Mouse (Mus musculus) limb, embryonic 14.5 days (tissue): ENCODE results near the gene Grb2. TPM values are rescaled to one million over a fixed set of nuclear protein-coding genes. Genes with fewer than 3 reads are reported as not detected.
A peak's percentile ranks its signal among the peaks of the same experiment; 100 is the strongest.

Experiments used
- ATAC-seq: fragments of 200-750 bp; cut with Nextera tagmentation; 2 replicates; pipeline ENCODE4 v1.8.0; 2017; ENCODE audit warnings: low read depth, moderate number of reproducible peaks, moderate TSS enrichment; ENCODE audit not compliant: low FRiP score
- DNase-seq: peaks from one replicate; pipeline ENCODE4 v3.0.0-alpha.2; 2015; ENCODE audit warnings: low spot score
- H3K27ac ChIP-seq: fragments of 300-500 bp; sonication (generic); replicated peaks from 2 replicates; pipeline ENCODE4 v1.5.1; 2014; ENCODE audit warnings: low read depth, mild to moderate bottlenecking, low read length, moderate library complexity, mixed read lengths
- H3K27me3 ChIP-seq: fragments of 300-500 bp; sonication (generic); 2 replicates; pipeline ENCODE4 v1.6.1; 2014; ENCODE audit warnings: low read length, mixed read lengths; ENCODE audit not compliant: control insufficient read depth, insufficient read depth
- H3K36me3 ChIP-seq: fragments of 300-500 bp; sonication (generic); 2 replicates; pipeline ENCODE4 v1.6.1; 2014; ENCODE audit warnings: mild to moderate bottlenecking, low read length, moderate library complexity, mixed read lengths; ENCODE audit not compliant: control insufficient read depth, insufficient read depth
- H3K4me1 ChIP-seq: fragments of 300-500 bp; sonication (generic); 2 replicates; pipeline ENCODE4 v1.6.1; 2014; ENCODE audit warnings: antibody characterized with exemption, low read length, mixed read lengths; ENCODE audit not compliant: control insufficient read depth, insufficient read depth
- H3K4me2 ChIP-seq: fragments of 300-500 bp; sonication (generic); replicated peaks from 2 replicates; pipeline ENCODE4 v1.6.1; 2014; ENCODE audit warnings: low read depth, mild to moderate bottlenecking, low read length, moderate library complexity; ENCODE audit not compliant: severe bottlenecking
- H3K4me3 ChIP-seq: fragments of 300-500 bp; sonication (generic); replicated peaks from 2 replicates; pipeline ENCODE4 v1.5.1; 2014; ENCODE audit warnings: low read length
- H3K9ac ChIP-seq: fragments of 300-500 bp; sonication (generic); 2 replicates; pipeline ENCODE4 v1.6.1; 2014; ENCODE audit warnings: mild to moderate bottlenecking, low read depth, low read length, moderate library complexity; ENCODE audit not compliant: severe bottlenecking
- H3K9me3 ChIP-seq: fragments of 300-500 bp; sonication (generic); 2 replicates; pipeline ENCODE4 v1.6.1; 2016; ENCODE audit warnings: low read length; ENCODE audit not compliant: control insufficient read depth
- POLR2A ChIP-seq: fragments of 200-500 bp; IDR thresholded peaks from 2 replicates; pipeline ENCODE4 v1.8.0; 2012; ENCODE audit warnings: inconsistent platforms, mild to moderate bottlenecking, moderate library complexity, borderline replicate concordance; ENCODE audit not compliant: insufficient read depth, insufficient read length; ENCODE audit errors: extremely low read depth
- WGBS: fragments of 180-500 bp; shearing (Covaris S2); extraction: QIAGEN DNeasy Blood & Tissue Kit; methylation state at CpG from one replicate; pipeline ENCODE4 v1.1.7; 2014; 5-methylcytosine and 5-hydroxymethylcytosine counted together
- polyA plus RNA-seq, 2 experiments: library from polyadenylated mRNA; depleted of rRNA in 1 of 2; stranded (reverse) in 1 of 2; unstranded in 1 of 2; fragments of >200 nt; fragmentation: Nextera tagmentation in 1 of 2; extraction: Ambion mirVana in 1 of 2; gene quantifications; 2 replicates each; pipeline versions ENCODE4 v1.2.1 to v1.2.3; 2012 to 2014

The Grb2 gene
- polyA plus RNA-seq, 2 experiments: 58.0 to 61.5 TPM

GRCm38 (mm10) chr11:115606733-115607132 lies 101.7 kb downstream of the Grb2 start:
- WGBS: 96% methylated on average over 18 of the region's 18 CpGs
- no peak for DNase-seq
- Histone ChIP-seq H3K9ac (no peak overlapping the region), H3K27ac (no peak overlapping the region), H3K4me1 (peaks cover 16% of the 10 kb centered on the region), H3K36me3 (peaks cover 48% of the 10 kb centered on the region), H3K4me2 (no peak overlapping the region), H3K27me3 (no peaks in the 10 kb centered on the region), H3K9me3 (no peaks in the 10 kb centered on the region), H3K4me3 (no peak overlapping the region)
- TF ChIP-seq POLR2A: no peak
- ATAC-seq: no peak

GRCm38 (mm10) chr11:115604304-115604696 lies 104.1 kb downstream of the Grb2 start:
- H3K9ac ChIP-seq: peak overlapping the region; percentile 90
- peak overlapping the region; percentile 94 for H3K4me2 ChIP-seq
- 1% methylated on average over 22 of the region's 26 CpGs for WGBS
- TF ChIP-seq POLR2A: no peak
- DNase-seq (peak; percentile 16), ATAC-seq (peak; percentile 13; the same call in 1 of the 2 replicates)
- H3K4me3 ChIP-seq: peak overlapping the region; percentile 97
- H3K4me1 ChIP-seq: peaks cover 14% of the 10 kb centered on the region
- H3K27me3 ChIP-seq: no peaks in the 10 kb centered on the region
- peaks cover 49% of the 10 kb centered on the region for H3K36me3 ChIP-seq
- H3K9me3 ChIP-seq: no peaks in the 10 kb centered on the region
- H3K27ac ChIP-seq: peak overlapping the region; percentile 94

- Histone ChIP-seq H3K4me3 (peak within 1 kb of the TSS; percentile 97), H3K4me2 (peak within 1 kb of the TSS; percentile 94), H3K27ac (peak within 1 kb of the TSS; percentile 94), H3K9me3 (no peaks in the 10 kb centered on the region), H3K4me1 (peaks cover 14% of the 10 kb centered on the region), H3K9ac (peak within 1 kb of the TSS; percentile 90), H3K36me3 (peaks cover 48% of the 10 kb centered on the region), H3K27me3 (no peaks in the 10 kb centered on the region)
- peak; percentile 96 for TF ChIP-seq POLR2A
- ATAC-seq (peak; percentile 98), DNase-seq (peak; percentile 80)
- 2% methylated on average over 52 of the region's 93 CpGs for WGBS
These were observed 104.7 kb downstream of the Grb2 start, which contains the start of the genes Mrps7 and Gga3 for GRCm38 (mm10) chr11:115603476-115604303. Mrps7 (plus strand) TSS chr11:115603925. Gga3 (minus strand) TSS chr11:115604051.

DNA sequence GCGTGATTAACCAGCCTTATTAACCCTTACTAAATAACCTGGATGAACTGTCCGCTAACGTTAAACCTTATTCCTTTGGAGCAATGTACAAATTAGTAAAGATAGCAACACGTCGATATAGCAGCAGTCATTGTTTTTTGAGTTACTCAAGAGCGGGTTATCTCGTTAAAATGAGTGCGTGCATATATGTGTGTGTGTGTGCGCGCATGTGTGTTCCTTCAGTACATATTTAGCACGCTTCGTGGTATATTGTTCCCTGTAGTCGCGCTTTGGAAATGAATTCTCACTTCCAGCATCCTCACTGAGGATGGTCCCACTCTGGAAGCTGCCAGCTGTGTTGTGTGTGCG lies 105.3 kb downstream of the Grb2 start:
- Histone ChIP-seq H3K27ac (peak overlapping the region; percentile 94), H3K4me2 (peak overlapping the region; percentile 94), H3K4me1 (peaks cover 14% of the 10 kb centered on the region), H3K27me3 (no peaks in the 10 kb centered on the region), H3K4me3 (peak overlapping the region; percentile 97), H3K36me3 (peaks cover 43% of the 10 kb centered on the region), H3K9me3 (no peaks in the 10 kb centered on the region), H3K9ac (peak overlapping the region; percentile 90)
- ATAC-seq (no peak), DNase-seq (no peak)
- no peak for TF ChIP-seq POLR2A
- WGBS: 6% methylated on average over 15 of the region's 15 CpGs

DNA sequence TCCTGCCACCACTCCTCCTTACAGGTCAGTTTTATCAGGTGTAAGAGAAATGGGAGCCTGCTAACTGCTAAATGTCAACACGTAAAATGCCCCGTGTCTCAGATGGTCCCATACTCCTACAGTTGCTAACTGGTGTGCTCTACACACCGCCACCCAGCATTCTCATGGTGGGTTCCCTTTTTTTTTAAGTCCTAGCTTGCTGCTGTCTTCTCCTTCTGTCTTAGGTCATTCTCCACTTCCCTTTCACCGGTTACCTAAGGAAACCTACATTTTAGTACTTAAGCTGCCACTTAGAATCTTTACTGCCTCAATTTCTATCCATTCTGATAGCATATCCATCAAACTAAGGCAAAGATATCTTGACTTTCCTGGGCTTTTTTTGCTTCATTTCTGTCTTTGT lies 107.2 kb downstream of the Grb2 start:
- DNase-seq (no peak), ATAC-seq (no peak)
- Histone ChIP-seq H3K4me1 (peaks cover 14% of the 10 kb centered on the region), H3K4me2 (no peak overlapping the region), H3K9me3 (no peaks in the 10 kb centered on the region), H3K27me3 (no peaks in the 10 kb centered on the region), H3K36me3 (peaks cover 34% of the 10 kb centered on the region), H3K4me3 (no peak overlapping the region), H3K9ac (no peak overlapping the region), H3K27ac (no peak overlapping the region)
- no peak for TF ChIP-seq POLR2A
- WGBS: 94% methylated on average over 4 of the region's 4 CpGs
